Mouse (Mus musculus): ENCODE results near the gene Ano1.

DNA sequence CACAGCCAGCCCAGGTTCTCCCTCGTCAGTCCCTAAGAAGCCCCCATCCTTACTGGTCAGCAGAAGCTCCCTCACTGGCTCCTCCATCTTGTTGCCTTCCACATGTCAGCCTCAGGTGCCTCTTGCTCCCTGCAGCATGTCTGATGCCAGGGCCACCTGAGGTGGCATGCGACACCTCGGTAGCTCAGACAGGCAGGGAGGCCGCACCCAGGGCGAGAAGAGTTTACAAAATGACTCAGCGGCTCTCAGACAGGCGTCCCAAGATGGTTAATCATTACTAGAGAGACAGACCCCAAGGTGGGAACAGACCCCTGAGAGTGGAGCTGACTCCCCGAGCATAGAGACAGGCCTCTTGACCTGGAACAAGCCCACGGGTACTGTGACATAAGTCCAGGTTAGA, at the start of gene Ano1:
- TF ChIP-seq CTCF (IDR thresholded peaks at IDR 0.05; ENCODE audit: low read depth, low read length) (no peak), POLR2A (IDR thresholded peaks at IDR 0.05; ENCODE audit: extremely low read depth, insufficient read depth, low read length) (no peak)

Measured in liver, adult 2 months (tissue).